In the genomic region with DNA sequence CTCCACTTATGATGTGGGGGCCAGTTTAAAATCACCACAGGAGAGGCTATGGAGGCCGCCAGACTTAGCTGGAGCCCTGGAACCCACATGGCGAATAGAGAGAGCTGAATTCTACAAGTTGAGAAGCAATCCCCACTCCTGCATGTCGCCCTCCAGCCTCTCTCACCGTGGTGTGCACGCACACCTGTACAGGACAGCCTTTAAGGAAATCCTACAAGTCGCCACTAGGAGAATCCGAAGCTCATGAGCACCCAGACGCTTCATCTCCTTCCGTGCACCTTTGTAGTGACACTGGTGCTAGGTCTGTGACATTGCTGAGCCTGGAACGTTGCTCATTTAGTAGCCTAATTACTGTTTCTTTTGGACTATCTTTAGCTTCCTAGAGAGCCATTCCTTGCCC, we compare ENCODE assay signal across 26 mouse cellular contexts. TPM values are rescaled to one million over a fixed set of nuclear protein-coding genes. Genes with fewer than 3 reads are reported as not detected.
DNase-seq lines count a peak whose midpoint lies in the region; ATAC-seq and TF ChIP-seq lines count a peak whose summit lies in the region.
"Had no signal": no experiment of that assay in that cellular context is flagged by ENCODE, and none has a peak within 500 bp of the region (broad histone marks: within the 10 kb centered on the region; RNA-seq: fewer than 3 reads in every experiment).

No protein-coding gene starts in this region.

- H3K27me3 ChIP-seq in hindbrain, postnatal 0 days (ENCODE audit: insufficient read depth, low read length) = no peaks in the 10 kb centered on the region
- H3K27me3 ChIP-seq in hindbrain, embryonic 16.5 days (replicated peaks; ENCODE audit: control insufficient read depth, insufficient read depth, low read length) = no peaks in the 10 kb centered on the region
- no peaks in the 10 kb centered on the region for H3K27me3 ChIP-seq in midbrain, postnatal 0 days (ENCODE audit: insufficient read depth, low read length)
- H3K27me3 ChIP-seq in midbrain, embryonic 14.5 days (ENCODE audit: control insufficient read depth, insufficient read depth, low read length) = no peaks in the 10 kb centered on the region
- H3K27me3 ChIP-seq: hindbrain, embryonic 12.5 days; midbrain, embryonic 12.5 days; neural tube, embryonic 15.5 days had no signal

- 63% methylated on average over 10 of the region's 10 CpGs for WGBS in hindbrain, postnatal 0 days
- WGBS in hindbrain, embryonic 16.5 days = 52% methylated on average over 10 of the region's 10 CpGs
- 55% methylated on average over 10 of the region's 10 CpGs for WGBS in midbrain, postnatal 0 days
- WGBS in midbrain, embryonic 14.5 days = 61% methylated on average over 10 of the region's 10 CpGs

- no peaks in the 10 kb centered on the region for H3K4me1 ChIP-seq in hindbrain, postnatal 0 days (ENCODE audit: insufficient read depth, low read length)
- H3K4me1 ChIP-seq in hindbrain, embryonic 16.5 days (ENCODE audit: control insufficient read depth, insufficient read depth, low read depth, low read length) = no peaks in the 10 kb centered on the region
- H3K4me1 ChIP-seq in midbrain, postnatal 0 days (ENCODE audit: insufficient read depth, low read length) = no peaks in the 10 kb centered on the region
- no peaks in the 10 kb centered on the region for H3K4me1 ChIP-seq in midbrain, embryonic 14.5 days (ENCODE audit: control insufficient read depth, insufficient read depth, low read length)
- H3K4me1 ChIP-seq: embryonic facial prominence, embryonic 10.5 days; hindbrain, embryonic 12.5 days; midbrain, embryonic 12.5 days; neural tube, embryonic 15.5 days had no signal

- ATAC-seq in frontal cortex, adult (ENCODE audit: low TSS enrichment) = peak; percentile 77
- no peak for ATAC-seq in hindbrain, postnatal 0 days
- ATAC-seq in hindbrain, embryonic 16.5 days = no peak
- no peak for ATAC-seq in midbrain, postnatal 0 days (ENCODE audit: low FRiP score)
- ATAC-seq in midbrain, embryonic 14.5 days (ENCODE audit: low FRiP score, low TSS enrichment) = no peak
- ATAC-seq: forebrain, embryonic 14.5 days had no signal

- no peaks in the 10 kb centered on the region for H3K36me3 ChIP-seq in hindbrain, postnatal 0 days (ENCODE audit: insufficient read depth, low read length)
- H3K36me3 ChIP-seq in hindbrain, embryonic 16.5 days (ENCODE audit: control insufficient read depth, insufficient read depth, low read length) = no peaks in the 10 kb centered on the region
- H3K36me3 ChIP-seq in midbrain, postnatal 0 days (ENCODE audit: insufficient read depth, low read length) = no peaks in the 10 kb centered on the region
- H3K36me3 ChIP-seq in midbrain, embryonic 14.5 days (ENCODE audit: control insufficient read depth, insufficient read depth, low read length) = no peaks in the 10 kb centered on the region
- H3K36me3 ChIP-seq: embryonic facial prominence, embryonic 10.5 days; hindbrain, embryonic 12.5 days; midbrain, embryonic 12.5 days; neural tube, embryonic 15.5 days had no signal

- H3K4me2 ChIP-seq in hindbrain, postnatal 0 days (ENCODE audit: low read depth, low read length) = no peak overlapping the region
- no peak overlapping the region for H3K4me2 ChIP-seq in hindbrain, embryonic 16.5 days (ENCODE audit: low read length)
- no peak overlapping the region for H3K4me2 ChIP-seq in midbrain, postnatal 0 days (ENCODE audit: low read depth, low read length, poor library complexity, severe bottlenecking)
- H3K4me2 ChIP-seq in midbrain, embryonic 14.5 days (ENCODE audit: low read length) = no peak overlapping the region
- H3K4me2 ChIP-seq: hindbrain, embryonic 12.5 days; midbrain, embryonic 12.5 days; neural tube, embryonic 15.5 days had no signal

- H3K9me3 ChIP-seq in hindbrain, postnatal 0 days (ENCODE audit: low read length) = no peaks in the 10 kb centered on the region
- H3K9me3 ChIP-seq in hindbrain, embryonic 16.5 days (ENCODE audit: control insufficient read depth, low read length) = no peaks in the 10 kb centered on the region
- H3K9me3 ChIP-seq in midbrain, postnatal 0 days (ENCODE audit: low read length) = no peaks in the 10 kb centered on the region
- no peaks in the 10 kb centered on the region for H3K9me3 ChIP-seq in midbrain, embryonic 14.5 days (ENCODE audit: control insufficient read depth, low read length)
- H3K9me3 ChIP-seq: embryonic facial prominence, embryonic 10.5 days; hindbrain, embryonic 12.5 days; midbrain, embryonic 12.5 days; neural tube, embryonic 15.5 days had no signal

- no peak overlapping the region for H3K4me3 ChIP-seq in hindbrain, postnatal 0 days (ENCODE audit: low read length)
- no peak overlapping the region for H3K4me3 ChIP-seq in hindbrain, embryonic 16.5 days (ENCODE audit: low read length)
- no peak overlapping the region for H3K4me3 ChIP-seq in midbrain, postnatal 0 days (ENCODE audit: low read depth, low read length)
- H3K4me3 ChIP-seq in midbrain, embryonic 14.5 days (replicated peaks; ENCODE audit: low read depth, low read length) = no peak overlapping the region
- H3K4me3 ChIP-seq: embryonic facial prominence, embryonic 10.5 days; gastrocnemius, adult 2 months; hindbrain, embryonic 12.5 days; midbrain, embryonic 12.5 days; myocyte; neural tube, embryonic 15.5 days had no signal

- TF ChIP-seq CTCF in hindbrain, postnatal 0 days (IDR thresholded peaks at IDR 0.05; ENCODE audit: low read depth) = peak; percentile 36
- TF ChIP-seq CTCF in midbrain, postnatal 0 days (IDR thresholded peaks at IDR 0.05) = peak; percentile 30

- H3K27ac ChIP-seq in hindbrain, postnatal 0 days = no peak overlapping the region
- no peak overlapping the region for H3K27ac ChIP-seq in hindbrain, embryonic 16.5 days (ENCODE audit: low read depth, low read length)
- no peak overlapping the region for H3K27ac ChIP-seq in midbrain, postnatal 0 days (ENCODE audit: low read depth, low read length)
- H3K27ac ChIP-seq in midbrain, embryonic 14.5 days (replicated peaks; ENCODE audit: low read depth, low read length) = no peak overlapping the region
- H3K27ac ChIP-seq: embryonic facial prominence, embryonic 10.5 days; gastrocnemius, adult 2 months; hindbrain, embryonic 12.5 days; macrophage; midbrain, embryonic 12.5 days; neural tube, embryonic 15.5 days had no signal

- DNase-seq in frontal cortex, postnatal 10 days (ENCODE audit: low spot score in 2 of 2) = no peak
- no peak for DNase-seq in hindbrain, postnatal 0 days (ENCODE audit: low spot score)
- DNase-seq in midbrain, postnatal 0 days (ENCODE audit: low spot score) = no peak
- no peak for DNase-seq in midbrain, embryonic 14.5 days
- DNase-seq in right cerebral cortex, postnatal 14 days = no peak
- DNase-seq: adrenal gland, adult 2 months; cerebellum, adult 11 months; cerebellum, postnatal 36 days; gastrocnemius, adult 2 months; kidney, adult 11 months; kidney, postnatal 10 days; layer of hippocampus, adult 9-11 months; lung, adult 2 months; thymus, postnatal 36 days had no signal

- no peak overlapping the region for H3K9ac ChIP-seq in hindbrain, postnatal 0 days (replicated peaks; ENCODE audit: low read length)
- no peak overlapping the region for H3K9ac ChIP-seq in hindbrain, embryonic 16.5 days (ENCODE audit: low read depth, low read length)
- H3K9ac ChIP-seq in midbrain, postnatal 0 days (replicated peaks; ENCODE audit: low read length, poor library complexity, severe bottlenecking) = no peak overlapping the region
- no peak overlapping the region for H3K9ac ChIP-seq in midbrain, embryonic 14.5 days (replicated peaks; ENCODE audit: low read length)
- H3K9ac ChIP-seq: hindbrain, embryonic 12.5 days; midbrain, embryonic 12.5 days; neural tube, embryonic 15.5 days had no signal

RNA-seq across cellular contexts. Expression of a gene that starts 14.3 kb away (rescaled TPM):
- total RNA-seq in hindbrain, postnatal 0 days (2014; rRNA removed) = not detected in 2 replicates
- polyA plus RNA-seq in hindbrain, postnatal 0 days (2015; fragmentation: Nextera tagmentation; extraction: Ambion mirVana) = not detected in 2 replicates
- polyA plus RNA-seq in hindbrain, embryonic 16.5 days (2015; fragmentation: Nextera tagmentation; extraction: Ambion mirVana) = 0.20 TPM in 1 of 2 replicates, not detected in the other
- 0.38 TPM in 1 of 2 replicates, not detected in the other for total RNA-seq in midbrain, postnatal 0 days (2014; rRNA removed)
- polyA plus RNA-seq in midbrain, postnatal 0 days (2015; fragmentation: Nextera tagmentation; extraction: Ambion mirVana) = not detected in 2 replicates
- not detected in 2 replicates for polyA plus RNA-seq in midbrain, embryonic 14.5 days (2014; fragmentation: Nextera tagmentation; extraction: Ambion mirVana)
- total RNA-seq: granulocyte monocyte progenitor cell, adult 5-6 weeks; left cerebral cortex, postnatal 14 days had no signal
- polyA plus RNA-seq: embryonic facial prominence, embryonic 10.5 days; forebrain, embryonic 14.5 days; hindbrain, embryonic 12.5 days; limb, embryonic 14.5 days; lung, adult 2 months; macrophage; midbrain, embryonic 12.5 days; myocyte had no signal

RNA-seq across cellular contexts. Expression of a gene that starts 17.9 kb away (rescaled TPM):
- total RNA-seq in hindbrain, postnatal 0 days (2014; rRNA removed) = 8.9 and 10.6 TPM in 2 replicates
- polyA plus RNA-seq in hindbrain, postnatal 0 days (2015; fragmentation: Nextera tagmentation; extraction: Ambion mirVana) = 7.9 and 9.3 TPM in 2 replicates
- polyA plus RNA-seq in hindbrain, embryonic 16.5 days (2015; fragmentation: Nextera tagmentation; extraction: Ambion mirVana) = 8.6 and 11.2 TPM in 2 replicates
- total RNA-seq in midbrain, postnatal 0 days (2014; rRNA removed) = 10.3 and 11.3 TPM in 2 replicates
- polyA plus RNA-seq in midbrain, postnatal 0 days (2015; fragmentation: Nextera tagmentation; extraction: Ambion mirVana) = 8.8 and 9.7 TPM in 2 replicates
- 5.7 and 7.6 TPM in 2 replicates for polyA plus RNA-seq in midbrain, embryonic 14.5 days (2014; fragmentation: Nextera tagmentation; extraction: Ambion mirVana)
- polyA plus RNA-seq: myocyte had no signal
